Mouse (Mus musculus) CD4-positive naive resting alpha-beta T cell, adult 76 days (primary cell): Measurements from ENCODE around the gene Kars. TPM values are rescaled to one million over a fixed set of nuclear protein-coding genes. Genes with fewer than 3 reads are reported as not detected.

Experiments used
- total RNA-seq: library from RNA; stranded (reverse); gene quantifications from one replicate; pipeline ENCODE4 v1.2.4, GENCODE M21; 2023

Kars gene
- 64.5 TPM for total RNA-seq

GRCm38 (mm10) chr8:112010997-112011815 is at the start of gene Kars, which contains the start of gene Terf2ip:
TSS of gene Kars (minus strand) at chr8:112011323.
TSS of gene Terf2ip (plus strand) at chr8:112011398.

GRCm38 (mm10) chr8:112014936-112015335 is 3.8 kb upstream of the Kars start, which contains the start of gene Gm6793:
TSS of gene Gm6793 (minus strand) at chr8:112015036.

GRCm38 (mm10) chr8:111992013-111992702 is 19.0 kb downstream of the Kars start, which contains the start of gene Adat1:
TSS of gene Adat1 (minus strand) at chr8:111992302.

Other genes with a start within 250 kb of the Kars start
- 37.8 TPM for gene Cfdp1, start 157.0 kb downstream of the Kars start, total RNA-seq
- 2.0 TPM for gene Tmem170, start 134.6 kb downstream of the Kars start, total RNA-seq
- gene Chst5, start 100.9 kb downstream of the Kars start, total RNA-seq, result not detected
- gene Tmem231, start 77.4 kb downstream of the Kars start, total RNA-seq, result 1.1 TPM
- 109 TPM for gene Gabarapl2, start 70.6 kb downstream of the Kars start, total RNA-seq
- gene Adat1, start 19.0 kb downstream of the Kars start, total RNA-seq, result 3.3 TPM
- 13.5 TPM for gene Terf2ip, start 75 bp upstream of the Kars start, total RNA-seq
- not detected for gene Gm6793, start 3.7 kb upstream of the Kars start, total RNA-seq